Mouse (Mus musculus): ENCODE measurements around the gene Mrtfa.

GRCm38 (mm10) chr15:80989712-80990111 lies 200.8 kb downstream of the Mrtfa start:
- TF ChIP-seq CTCF (IDR thresholded peaks at IDR 0.05; ENCODE audit: borderline replicate concordance, extremely low read depth, insufficient read depth, insufficient read length) (no peak), POLR2A (IDR thresholded peaks at IDR 0.05; ENCODE audit: borderline replicate concordance, extremely low read depth, insufficient read depth, insufficient read length, poor library complexity, severe bottlenecking) (no peak)
